Mouse (Mus musculus) lung, postnatal 10 days (tissue): ENCODE data around the gene Rhox2c.
"Not testable (repeated sequence)": the region's sequence is repeated elsewhere in the genome, so short reads cannot be mapped to it uniquely, and the experiment has no call there.

Experiments used
- DNase-seq: peaks from one replicate; pipeline ENCODE4 v3.0.0; 2021

Gene Rhox2c

DNA sequence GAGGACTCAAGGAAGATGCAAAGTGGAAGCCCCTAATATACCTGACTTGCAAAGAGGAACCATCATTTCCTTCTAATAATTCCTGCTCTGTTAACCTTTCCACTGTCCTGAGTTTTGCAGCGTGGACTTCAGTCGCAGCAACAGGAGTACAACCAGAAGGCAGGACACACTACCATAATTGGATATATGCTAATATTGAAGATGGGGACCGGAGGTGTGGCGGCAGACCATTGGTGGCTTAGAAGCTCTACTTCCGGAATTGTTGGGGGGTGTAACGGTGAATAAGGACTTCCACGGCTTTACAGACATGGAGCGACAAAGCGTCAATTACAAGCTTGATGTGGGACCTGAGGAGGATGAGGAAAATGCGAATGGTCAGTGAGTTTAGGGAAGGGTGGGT lies at the start of gene Rhox2c:
Gene Rhox2c (plus strand): TSS at position 301 of the 400 bp plus-strand sequence.
- DNase-seq: not testable (repeated sequence)

- DNase-seq: not testable (repeated sequence)
Observed at GRCm38 (mm10) chrX:37411767-37412166, 41.7 kb upstream of the Rhox2c start, which contains the start of gene Rhox2b. Gene Rhox2b, plus strand, starts transcription at chrX:37412067.

DNA sequence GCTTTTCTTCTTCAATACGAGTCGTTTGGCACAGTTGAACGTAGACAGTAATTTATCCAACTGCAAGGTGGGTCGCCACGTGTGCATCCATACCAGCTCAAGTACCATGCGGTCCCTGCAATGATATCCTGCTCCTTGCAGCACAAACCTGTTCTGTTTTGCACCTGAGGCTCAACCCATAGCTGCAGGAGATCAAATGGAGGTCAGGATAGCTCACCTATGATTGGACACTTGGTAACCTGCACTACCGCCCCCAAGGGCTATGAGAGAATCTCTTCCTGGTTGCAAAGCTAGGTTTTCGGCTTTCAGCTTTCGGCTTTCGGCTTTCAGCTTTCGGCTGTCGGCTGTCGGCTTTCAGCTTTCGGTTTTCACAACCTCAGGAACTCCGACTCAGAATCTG lies 21.3 kb upstream of the Rhox2c start, which contains the start of gene Rhox4b:
Gene Rhox4b (plus strand): TSS at position 301 of the 400 bp plus-strand sequence.
- not testable (repeated sequence) for DNase-seq

- not testable (repeated sequence) for DNase-seq
Observed at GRCm38 (mm10) chrX:37458285-37458684, 4.8 kb downstream of the Rhox2c start, which contains the start of gene Rhox3c. Gene Rhox3c, plus strand, starts transcription at chrX:37458585.

DNA sequence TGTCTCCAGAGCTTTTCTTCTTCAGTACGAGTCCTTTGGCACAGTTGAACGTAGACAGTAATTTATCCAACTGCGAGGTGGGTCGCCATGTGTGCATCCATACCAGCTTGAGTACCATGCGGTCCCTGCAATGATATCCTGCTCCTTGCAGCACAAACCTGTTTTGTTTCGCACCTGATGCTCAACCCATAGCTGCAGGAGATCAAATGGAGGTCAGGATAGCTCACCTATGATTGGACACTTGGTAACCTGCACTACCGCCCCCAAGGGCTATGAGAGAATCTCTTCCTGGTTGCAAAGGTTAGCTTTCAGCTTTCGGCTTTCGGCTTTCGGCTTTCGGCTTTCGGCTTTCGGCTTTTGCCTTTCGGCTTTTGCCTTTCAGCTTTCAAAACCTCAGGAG lies 26.6 kb downstream of the Rhox2c start, which contains the start of gene Rhox4c:
Gene Rhox4c (plus strand): TSS at position 301 of the 400 bp plus-strand sequence.
- not testable (repeated sequence) for DNase-seq

DNA sequence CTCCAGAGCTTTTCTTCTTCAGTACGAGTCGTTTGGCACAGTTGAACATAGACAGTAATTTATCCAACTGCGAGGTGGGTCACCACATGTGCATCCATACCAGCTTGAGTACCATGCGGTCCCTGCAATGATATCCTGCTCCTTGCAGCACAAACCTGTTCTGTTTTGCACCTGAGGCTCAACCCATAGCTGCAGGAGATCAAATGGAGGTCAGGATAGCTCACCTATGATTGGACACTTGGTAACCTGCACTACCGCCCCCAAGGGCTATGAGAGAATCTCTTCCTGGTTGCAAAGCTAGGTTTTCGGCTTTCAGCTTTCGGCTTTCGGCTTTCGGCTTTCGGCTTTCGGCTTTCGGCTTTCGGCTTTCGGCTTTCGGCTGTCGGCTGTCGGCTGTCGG lies 60.6 kb downstream of the Rhox2c start, which contains the start of gene Rhox4d:
Gene Rhox4d (plus strand): TSS at position 301 of the 400 bp plus-strand sequence.
- DNase-seq: not testable (repeated sequence)
